In genomic region chr1:87184751-87185139, GRCm38 (mm10) we compare ENCODE assay signal across 8 mouse cellular contexts. TPM values are rescaled to one million over a fixed set of nuclear protein-coding genes. Genes with fewer than 3 reads are reported as not detected.
DNase-seq lines count a peak whose midpoint lies in the region; ATAC-seq lines count a peak whose summit lies in the region.

No protein-coding gene starts in this region.

- H3K36me3 ChIP-seq in intestine, embryonic 14.5 days (ENCODE audit: control insufficient read depth, insufficient read depth, low read length), result no peaks in the 10 kb centered on the region
- no peaks in the 10 kb centered on the region for H3K36me3 ChIP-seq in midbrain, embryonic 10.5 days

- 9% methylated on average over 20 of the region's 20 CpGs for WGBS in intestine, embryonic 14.5 days
- 11% methylated on average over 20 of the region's 20 CpGs for WGBS in midbrain, embryonic 10.5 days

- ATAC-seq in common myeloid progenitor, adult 5-6 weeks (replicated peaks; ENCODE audit: low read depth, poor library complexity, severe bottlenecking), result peak; percentile 49
- peak; percentile 38; the same call in 1 of the 2 replicates for ATAC-seq in intestine, embryonic 14.5 days (replicated peaks; ENCODE audit: low FRiP score, low TSS enrichment, low read depth)

- peak overlapping the region; percentile 29 for H3K4me2 ChIP-seq in intestine, embryonic 14.5 days (ENCODE audit: low read length)

- no peaks in the 10 kb centered on the region for H3K9me3 ChIP-seq in intestine, embryonic 14.5 days (ENCODE audit: control insufficient read depth, low read length)
- H3K9me3 ChIP-seq in midbrain, embryonic 10.5 days (replicated peaks), result no peaks in the 10 kb centered on the region

- intact Hi-C loops in gastrocnemius, postnatal 14 days (cut with DNase I; ENCODE audit: low total_unique reads), result loop anchor here (2.0 to 10.0 kb wide), 3 partner anchors 84 to 570 kb away; partner anchors contain the start of gene Alpi
- intact Hi-C loops in left cerebral cortex, postnatal 14 days (cut with DNase I), result loop anchor here (5.0 kb wide), 3 partner anchors 142 to 572 kb away; no protein-coding TSS in a partner anchor

- peak; percentile 81 to 92 for DNase-seq in adrenal gland, adult (ENCODE audit: inconsistent age in 2 of 2, low spot score in 1 of 2)
- peak; percentile 75 for DNase-seq in gastrocnemius, postnatal 14 days
- peak; percentile 86 for DNase-seq in intestine, embryonic 14.5 days (ENCODE audit: low spot score)
- peak; percentile 84 to 85 for DNase-seq in left cerebral cortex, postnatal 14 days (ENCODE audit: low spot score in 2 of 2)
- DNase-seq in midbrain, embryonic 10.5 days (ENCODE audit: low spot score), result peak; percentile 61
- DNase-seq in skeletal muscle tissue, adult 2 months (ENCODE audit: low read depth, low spot score), result peak; percentile 52
- DNase-seq in yolk sac, embryonic 10.5 days (ENCODE audit: low spot score), result no peak

- H3K4me3 ChIP-seq in intestine, embryonic 14.5 days (ENCODE audit: low read depth, low read length), result no peak overlapping the region
- H3K4me3 ChIP-seq in midbrain, embryonic 10.5 days, result 0 out of 2 replicates have a peak overlapping the region, but pooled peaks have one; percentile 28

- H3K27ac ChIP-seq in intestine, embryonic 14.5 days (ENCODE audit: low read depth), result no peak overlapping the region
- no peak overlapping the region for H3K27ac ChIP-seq in midbrain, embryonic 10.5 days (replicated peaks)

- H3K9ac ChIP-seq in intestine, embryonic 14.5 days (ENCODE audit: low read length), result no peak overlapping the region

- 0 out of 2 replicates have a peak, but pooled peaks cover 4% of the 10 kb centered on the region for H3K4me1 ChIP-seq in intestine, embryonic 14.5 days (replicated peaks; ENCODE audit: control insufficient read depth, insufficient read depth, low read length)
- H3K4me1 ChIP-seq in midbrain, embryonic 10.5 days, result peaks cover 30% of the 10 kb centered on the region

- peaks cover 59% of the 10 kb centered on the region for H3K27me3 ChIP-seq in intestine, embryonic 14.5 days (replicated peaks; ENCODE audit: control insufficient read depth, insufficient read depth, low read length)
- H3K27me3 ChIP-seq in midbrain, embryonic 10.5 days (ENCODE audit: low read depth, poor library complexity, severe bottlenecking), result peaks cover 86% of the 10 kb centered on the region

RNA-seq across cellular contexts. Expression of gene Prss56, which starts 1.6 kb away (rescaled TPM):
- total RNA-seq in common myeloid progenitor, adult 5-6 weeks (2017), result not detected in 2 replicates
- total RNA-seq in gastrocnemius, postnatal 14 days (2021), result not detected
- not detected in 2 replicates for polyA plus RNA-seq in intestine, embryonic 14.5 days (2014; fragmentation: Nextera tagmentation; extraction: Ambion mirVana)
- 1 to 10 TPM; 8.0 to 10.0 TPM for total RNA-seq in left cerebral cortex, postnatal 14 days (2021)
- 0.05 TPM in 1 of 2 replicates, not detected in the other for polyA plus RNA-seq in midbrain, embryonic 10.5 days (2016; fragmentation: Nextera tagmentation; extraction: Ambion mirVana)

RNA-seq across cellular contexts. Expression of gene Chrnd, which starts 5.7 kb away (rescaled TPM):
- total RNA-seq in common myeloid progenitor, adult 5-6 weeks (2017), result not detected in 2 replicates
- 1 to 10 TPM; 4.4 to 5.2 TPM for total RNA-seq in gastrocnemius, postnatal 14 days (2021)
- polyA plus RNA-seq in intestine, embryonic 14.5 days (2014; fragmentation: Nextera tagmentation; extraction: Ambion mirVana), result not detected in 2 replicates
- not detected for total RNA-seq in left cerebral cortex, postnatal 14 days (2021)
- polyA plus RNA-seq in midbrain, embryonic 10.5 days (2016; fragmentation: Nextera tagmentation; extraction: Ambion mirVana), result not detected in 2 replicates

RNA-seq across cellular contexts. Expression of gene Chrng, which starts 19.7 kb away (rescaled TPM):
- not detected in 2 replicates for total RNA-seq in common myeloid progenitor, adult 5-6 weeks (2017)
- total RNA-seq in gastrocnemius, postnatal 14 days (2021), result 1 to 10 TPM; 1.5 to 1.7 TPM
- not detected in 2 replicates for polyA plus RNA-seq in intestine, embryonic 14.5 days (2014; fragmentation: Nextera tagmentation; extraction: Ambion mirVana)
- total RNA-seq in left cerebral cortex, postnatal 14 days (2021), result not detected
- polyA plus RNA-seq in midbrain, embryonic 10.5 days (2016; fragmentation: Nextera tagmentation; extraction: Ambion mirVana), result 0.12 TPM in 1 of 2 replicates, not detected in the other

RNA-seq across cellular contexts. Expression of gene Ecel1, which starts 28.4 kb away (rescaled TPM):
- total RNA-seq in common myeloid progenitor, adult 5-6 weeks (2017), result not detected in 2 replicates
- total RNA-seq in gastrocnemius, postnatal 14 days (2021), result not detected
- polyA plus RNA-seq in intestine, embryonic 14.5 days (2014; fragmentation: Nextera tagmentation; extraction: Ambion mirVana), result 1.3 and 1.5 TPM in 2 replicates
- total RNA-seq in left cerebral cortex, postnatal 14 days (2021), result 1 to 10 TPM; 1.9 to 7.0 TPM
- polyA plus RNA-seq in midbrain, embryonic 10.5 days (2016; fragmentation: Nextera tagmentation; extraction: Ambion mirVana), result 3.7 and 5.0 TPM in 2 replicates

RNA-seq across cellular contexts. Expression of gene Eif4e2, which starts 29.0 kb away (rescaled TPM):
- total RNA-seq in common myeloid progenitor, adult 5-6 weeks (2017), result 147 and 157 TPM in 2 replicates
- 10 to 100 TPM; 54.3 to 61.6 TPM for total RNA-seq in gastrocnemius, postnatal 14 days (2021)
- polyA plus RNA-seq in intestine, embryonic 14.5 days (2014; fragmentation: Nextera tagmentation; extraction: Ambion mirVana), result 131 and 141 TPM in 2 replicates
- total RNA-seq in left cerebral cortex, postnatal 14 days (2021), result 10 to 100 TPM; 72.7 to 75.0 TPM
- 172 and 173 TPM in 2 replicates for polyA plus RNA-seq in midbrain, embryonic 10.5 days (2016; fragmentation: Nextera tagmentation; extraction: Ambion mirVana)
